In genomic region chr11:70084563-70084962, GRCm38 (mm10) we compare ENCODE assay signal across 19 mouse cellular contexts. TPM values are rescaled to one million over a fixed set of nuclear protein-coding genes. Genes with fewer than 3 reads are reported as not detected.
DNase-seq lines count a peak whose midpoint lies in the region; ATAC-seq and TF ChIP-seq lines count a peak whose summit lies in the region.
"Had no signal": no experiment of that assay in that cellular context is flagged by ENCODE, and none has a peak within 500 bp of the region (broad histone marks: within the 10 kb centered on the region; RNA-seq: fewer than 3 reads in every experiment).

No protein-coding gene starts in this region.

- peak; percentile 29 for DNase-seq in gastrocnemius, postnatal 25 days
- DNase-seq in gastrocnemius, postnatal 10 days = no peak
- peak; percentile 16 for DNase-seq in lung, postnatal 25 days (ENCODE audit: low spot score)
- DNase-seq in lung, adult 2 months = no peak
- DNase-seq in urinary bladder, postnatal 14 days (ENCODE audit: low spot score) = no peak
- no peak for DNase-seq in thymus, postnatal 14 days
- DNase-seq: cerebellum, postnatal 36 days; forebrain, postnatal 0 days; kidney, adult 8-10 months had no signal

- no peak overlapping the region for H3K4me3 ChIP-seq in lung, adult 2 months (replicated peaks; ENCODE audit: extremely low read depth, low read depth, low read length)
- H3K4me3 ChIP-seq: heart, embryonic 13.5 days; layer of hippocampus, adult 2 months; liver, embryonic 15.5 days; midbrain, embryonic 12.5 days had no signal

- TF ChIP-seq POLR2A in lung, adult 2 months (IDR thresholded peaks at IDR 0.05; ENCODE audit: borderline replicate concordance, extremely low read depth, low read depth, low read length) = no peak

- no peaks in the 10 kb centered on the region for H3K4me1 ChIP-seq in lung, adult 2 months (ENCODE audit: control insufficient read depth, insufficient read depth, low read length)
- H3K4me1 ChIP-seq: midbrain, embryonic 12.5 days had no signal

- 78% methylated on average over 8 of the region's 8 CpGs for WGBS in lung, adult 2 months

- peak; percentile 81 for ATAC-seq in granulocyte monocyte progenitor cell, adult 5-6 weeks (replicated peaks; ENCODE audit: poor library complexity, severe bottlenecking)
- ATAC-seq in monocyte, adult 5-6 weeks (replicated peaks; ENCODE audit: insufficient number of reproducible peaks, low FRiP score, low TSS enrichment, poor library complexity, severe bottlenecking) = peak; percentile 88
- ATAC-seq: forebrain, postnatal 0 days had no signal

- TF ChIP-seq CTCF in lung, adult 2 months (IDR thresholded peaks at IDR 0.05; ENCODE audit: insufficient read depth, low read length) = no peak

RNA-seq across cellular contexts. Expression of gene Asgr2, which starts 7.9 kb away (rescaled TPM):
- total RNA-seq in gastrocnemius, postnatal 25 days (2021) = not detected
- under 1 TPM in 1 of 2 experiments, not detected in 1; 0.32 TPM for total RNA-seq in gastrocnemius, postnatal 10 days (2021)
- 0.51 and 0.52 TPM in 2 replicates for polyA plus RNA-seq in lung, adult 2 months (2012; rRNA removed)
- total RNA-seq in granulocyte monocyte progenitor cell, adult 5-6 weeks (2014; fragmentation: Nextera tagmentation) = 3.9 TPM in 1 of 2 replicates, not detected in the other
- total RNA-seq in granulocyte monocyte progenitor cell, adult 5-6 weeks (2017) = not detected in 2 replicates
- total RNA-seq in monocyte, adult 5-6 weeks (2017) = 2.8 TPM in 1 of 3 replicates, not detected in the others
- total RNA-seq: forebrain, postnatal 0 days; layer of hippocampus, adult 2 months; left cerebral cortex, postnatal 36 days had no signal
- polyA plus RNA-seq: forebrain, postnatal 0 days; heart, embryonic 13.5 days; hindbrain, embryonic 14.5 days; midbrain, embryonic 12.5 days had no signal

RNA-seq across cellular contexts. Expression of gene Asgr1, which starts 30.7 kb away (rescaled TPM):
- not detected for total RNA-seq in gastrocnemius, postnatal 25 days (2021)
- under 1 TPM in 1 of 2 experiments, not detected in 1; 0.29 TPM for total RNA-seq in gastrocnemius, postnatal 10 days (2021)
- 2.4 and 4.9 TPM in 2 replicates for polyA plus RNA-seq in lung, adult 2 months (2012; rRNA removed)
- not detected in 2 replicates for total RNA-seq in granulocyte monocyte progenitor cell, adult 5-6 weeks (2014; fragmentation: Nextera tagmentation)
- not detected in 2 replicates for total RNA-seq in granulocyte monocyte progenitor cell, adult 5-6 weeks (2017)
- not detected in 3 replicates for total RNA-seq in monocyte, adult 5-6 weeks (2017)
- polyA plus RNA-seq: heart, embryonic 13.5 days; spleen, adult 2 months had no signal

RNA-seq across cellular contexts. Expression of gene Mgl2, which starts 45.6 kb away (rescaled TPM):
- total RNA-seq in gastrocnemius, postnatal 25 days (2021) = 1 to 10 TPM; 2.5 to 3.6 TPM
- 1 to 10 TPM; 3.2 to 4.0 TPM for total RNA-seq in gastrocnemius, postnatal 10 days (2021)
- polyA plus RNA-seq in lung, adult 2 months (2012; rRNA removed) = 12.1 and 17.7 TPM in 2 replicates
- 11.3 and 13.2 TPM in 2 replicates for total RNA-seq in granulocyte monocyte progenitor cell, adult 5-6 weeks (2014; fragmentation: Nextera tagmentation)
- total RNA-seq in granulocyte monocyte progenitor cell, adult 5-6 weeks (2017) = 36.5 and 37.9 TPM in 2 replicates
- 0.38 to 0.39 TPM in 2 of 3 replicates, not detected in the other for total RNA-seq in monocyte, adult 5-6 weeks (2017)
- polyA plus RNA-seq: neural tube, embryonic 11.5 days had no signal

Comparison
In these comparisons a context has a peak if more than half of its experiments do, and no peak if none do; other contexts are left out.
1. DNase-seq: peak in gastrocnemius, postnatal 25 days (single experiment) and lung, postnatal 25 days (single experiment); none in gastrocnemius, postnatal 10 days (single experiment), lung, adult 2 months (single experiment), urinary bladder, postnatal 14 days (single experiment) and thymus, postnatal 14 days (single experiment).